15 mouse cellular contexts compared by ENCODE assay signal in the genomic region with DNA sequence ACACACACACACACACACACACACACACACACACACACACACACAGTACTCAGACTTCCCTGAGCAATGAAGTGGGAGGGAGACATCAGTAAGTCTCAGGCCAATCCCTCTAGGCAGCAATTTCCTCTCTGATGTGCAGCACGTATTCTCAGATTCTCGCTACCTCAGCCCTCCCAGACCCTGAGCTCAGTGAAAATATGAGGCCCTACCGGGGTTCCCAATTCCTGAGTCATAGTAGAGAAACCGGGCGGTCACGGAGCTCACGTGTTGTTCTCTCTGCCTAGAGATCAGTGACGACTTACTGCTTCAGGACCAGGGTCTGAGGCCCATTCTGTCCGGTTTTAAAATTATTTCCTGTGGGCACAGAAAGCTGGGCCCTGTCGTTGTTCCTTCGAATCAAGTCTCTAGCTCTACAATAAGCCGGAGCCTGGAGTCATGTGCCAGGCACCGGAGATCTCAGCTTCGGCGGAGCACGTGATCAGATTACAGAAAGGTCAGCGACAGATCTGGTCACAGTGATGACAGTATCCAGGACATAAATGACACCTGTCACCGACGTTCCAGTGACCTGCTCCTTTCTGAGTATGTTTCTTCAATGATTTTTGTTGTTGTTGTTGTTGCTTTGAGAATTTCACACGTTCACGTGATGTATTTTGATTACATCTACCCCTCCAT. TPM values are rescaled to one million over a fixed set of nuclear protein-coding genes. Genes with fewer than 3 reads are reported as not detected.
DNase-seq lines count a peak whose midpoint lies in the region; ATAC-seq and TF ChIP-seq lines count a peak whose summit lies in the region.
"Had no signal": no experiment of that assay in that cellular context is flagged by ENCODE, and none has a peak within 500 bp of the region (broad histone marks: within the 10 kb centered on the region; RNA-seq: fewer than 3 reads in every experiment).

No protein-coding gene starts in this region.

- H3K27ac ChIP-seq in gastrocnemius, adult 2 months = peak overlapping the region; percentile 82
- no peak overlapping the region for H3K27ac ChIP-seq in kidney, embryonic 15.5 days
- H3K27ac ChIP-seq in kidney, adult 2 months (ENCODE audit: insufficient read depth, low read depth, low read length) = no peak overlapping the region
- no peak overlapping the region for H3K27ac ChIP-seq in embryonic facial prominence, embryonic 15.5 days (replicated peaks)

- no peak for TF ChIP-seq CTCF in gastrocnemius, adult 2 months (IDR thresholded peaks at IDR 0.05)
- TF ChIP-seq CTCF in kidney, adult 2 months (conservative IDR thresholded peaks at IDR 0.05; ENCODE audit: insufficient read depth, insufficient read length, low read depth, low read length) = no peak

- H3K4me3 ChIP-seq in gastrocnemius, adult 2 months = peak overlapping the region; percentile 63
- no peak overlapping the region for H3K4me3 ChIP-seq in kidney, embryonic 15.5 days (replicated peaks)
- H3K4me3 ChIP-seq in kidney, adult 2 months (ENCODE audit: insufficient read depth, low read depth, low read length) = no peak overlapping the region
- no peak overlapping the region for H3K4me3 ChIP-seq in embryonic facial prominence, embryonic 15.5 days (replicated peaks)

- peak; percentile 67 for DNase-seq in gastrocnemius, adult 2 months
- DNase-seq in gastrocnemius, postnatal 4 days (ENCODE audit: low spot score in 2 of 2) = no peak
- no peak for DNase-seq in kidney, adult 2 months
- peak; percentile 40 for DNase-seq in ZHBTc4 (ENCODE audit: low read depth, low spot score)
- DNase-seq in right cerebral cortex, adult 18-20 months = no peak
- no peak for DNase-seq in cerebellum, postnatal 4 days (ENCODE audit: low spot score in 2 of 2)
- DNase-seq: cerebellum, adult 9-10 months; gastrocnemius, postnatal 36 days; lung, postnatal 4 days; thymus, postnatal 36 days had no signal

- no peak overlapping the region for H3K9ac ChIP-seq in kidney, embryonic 15.5 days
- H3K9ac ChIP-seq in embryonic facial prominence, embryonic 15.5 days = no peak overlapping the region

- no peak for TF ChIP-seq POLR2A in kidney, adult 2 months (IDR thresholded peaks at IDR 0.05; ENCODE audit: low read depth, low read length)

- intact Hi-C loops in gastrocnemius, adult 2 months (cut with DNase I) = loop anchor here (5.0 kb wide), 2 partner anchors 117 to 207 kb away; no protein-coding TSS in a partner anchor

- WGBS in kidney, embryonic 15.5 days = 45% methylated on average over 21 of the region's 21 CpGs
- WGBS in kidney, adult 2 months = 55% methylated on average over 21 of the region's 21 CpGs
- 40% methylated on average over 21 of the region's 21 CpGs for WGBS in embryonic facial prominence, embryonic 15.5 days

- H3K36me3 ChIP-seq in kidney, embryonic 15.5 days = no peaks in the 10 kb centered on the region
- H3K36me3 ChIP-seq in kidney, adult 2 months (ENCODE audit: control insufficient read depth, insufficient read depth, low read length) = no peaks in the 10 kb centered on the region
- H3K36me3 ChIP-seq in embryonic facial prominence, embryonic 15.5 days = no peaks in the 10 kb centered on the region

- peak overlapping the region; percentile 5; the same call in 1 of the 2 replicates for H3K4me2 ChIP-seq in kidney, embryonic 15.5 days
- peak overlapping the region; percentile 9; the same call in 1 of the 2 replicates for H3K4me2 ChIP-seq in embryonic facial prominence, embryonic 15.5 days (replicated peaks)
- H3K4me2 ChIP-seq: liver, embryonic 11.5 days had no signal

- peaks cover 9% of the 10 kb centered on the region for H3K4me1 ChIP-seq in kidney, embryonic 15.5 days
- H3K4me1 ChIP-seq in kidney, adult 2 months (ENCODE audit: control insufficient read depth, insufficient read depth, low read length) = no peaks in the 10 kb centered on the region
- peaks cover 4% of the 10 kb centered on the region; the same call in 1 of the 2 replicates for H3K4me1 ChIP-seq in embryonic facial prominence, embryonic 15.5 days

- peak; percentile 29; the same call in 1 of the 2 replicates for ATAC-seq in kidney, embryonic 15.5 days (replicated peaks; ENCODE audit: low FRiP score)
- ATAC-seq in embryonic facial prominence, embryonic 15.5 days (ENCODE audit: insufficient number of reproducible peaks, low FRiP score, low TSS enrichment, low read depth) = no peak
- ATAC-seq: inflammation-experienced regulatory T-cells, adult 6 months; Patski had no signal

- no peaks in the 10 kb centered on the region for H3K9me3 ChIP-seq in kidney, embryonic 15.5 days (replicated peaks)
- no peaks in the 10 kb centered on the region for H3K9me3 ChIP-seq in embryonic facial prominence, embryonic 15.5 days (replicated peaks)

- H3K27me3 ChIP-seq in kidney, embryonic 15.5 days = peaks cover 4% of the 10 kb centered on the region; the same call in 1 of the 2 replicates
- H3K27me3 ChIP-seq in kidney, adult 2 months (replicated peaks; ENCODE audit: control insufficient read depth, insufficient read depth, low read length) = no peaks in the 10 kb centered on the region
- H3K27me3 ChIP-seq in embryonic facial prominence, embryonic 15.5 days = no peaks in the 10 kb centered on the region
- H3K27me3 ChIP-seq: Patski had no signal

RNA-seq across cellular contexts. Expression of a gene that starts 14.2 kb away (rescaled TPM):
- 1 to 10 TPM; 7.3 to 8.0 TPM for total RNA-seq in gastrocnemius, adult 2 months (2021)
- total RNA-seq in gastrocnemius, postnatal 4 days (2021) = 10 to 100 TPM in 1 of 2 experiments, 1 to 10 TPM in 1; 7.8 to 11.6 TPM
- polyA plus RNA-seq in kidney, embryonic 15.5 days (2015; fragmentation: Nextera tagmentation; extraction: Ambion mirVana) = 13.4 and 14.1 TPM in 2 replicates
- polyA plus RNA-seq in kidney, adult 2 months (2012; rRNA removed) = 5.4 and 6.9 TPM in 2 replicates
- 15.3 and 15.7 TPM in 2 replicates for polyA plus RNA-seq in embryonic facial prominence, embryonic 15.5 days (2015; fragmentation: Nextera tagmentation; extraction: Ambion mirVana)

RNA-seq across cellular contexts. Expression of a gene that starts 58.9 kb away (rescaled TPM):
- 1 to 10 TPM; 6.4 to 9.1 TPM for total RNA-seq in gastrocnemius, adult 2 months (2021)
- total RNA-seq in gastrocnemius, postnatal 4 days (2021) = 10 to 100 TPM; 57.9 to 63.0 TPM
- polyA plus RNA-seq in kidney, embryonic 15.5 days (2015; fragmentation: Nextera tagmentation; extraction: Ambion mirVana) = 55.4 and 60.1 TPM in 2 replicates
- 20.6 and 21.9 TPM in 2 replicates for polyA plus RNA-seq in kidney, adult 2 months (2012; rRNA removed)
- 46.7 and 48.4 TPM in 2 replicates for polyA plus RNA-seq in embryonic facial prominence, embryonic 15.5 days (2015; fragmentation: Nextera tagmentation; extraction: Ambion mirVana)

Comparison
In these comparisons a context has a peak if more than half of its experiments do, and no peak if none do; other contexts are left out.
1. DNase-seq: peak in gastrocnemius, adult 2 months (single experiment) and ZHBTc4 (single experiment); none in gastrocnemius, postnatal 4 days (0 of 2), kidney, adult 2 months (single experiment), right cerebral cortex, adult 18-20 months (single experiment) and cerebellum, postnatal 4 days (0 of 2).